Mouse (Mus musculus): ENCODE measurements around the gene Gm20425. TPM values are rescaled to one million over a fixed set of nuclear protein-coding genes. Genes with fewer than 3 reads are reported as not detected.

Gm20425 gene
- polyA plus RNA-seq, 1 experiment = not detected

GRCm38 (mm10) chr9:103207846-103208245, 22.3 kb downstream of the Gm20425 start:
- H3K27me3 ChIP-seq (ENCODE audit: control insufficient read depth) = peaks cover 2% of the 10 kb centered on the region
- no peak overlapping the region for H3K4me3 ChIP-seq (replicated peaks)
- H3K9me3 ChIP-seq (ENCODE audit: control insufficient read depth, low read length) = peaks cover 4% of the 10 kb centered on the region
- H3K4me1 ChIP-seq (ENCODE audit: control insufficient read depth) = peaks cover 22% of the 10 kb centered on the region
- no peak for TF ChIP-seq GATA1 (IDR thresholded peaks at IDR 0.05; ENCODE audit: low read length)
- TF ChIP-seq TAL1 (IDR thresholded peaks at IDR 0.05; ENCODE audit: low read length) = no peak
- H3K36me3 ChIP-seq (ENCODE audit: control insufficient read depth) = no peaks in the 10 kb centered on the region; the same call in 1 of the 2 replicates

GRCm38 (mm10) chr9:103205786-103206185, 24.3 kb downstream of the Gm20425 start:
- H3K36me3 ChIP-seq (ENCODE audit: control insufficient read depth) = no peaks in the 10 kb centered on the region; the same call in 1 of the 2 replicates
- TF ChIP-seq GATA1 (IDR thresholded peaks at IDR 0.05; ENCODE audit: low read length) (no peak), TAL1 (IDR thresholded peaks at IDR 0.05; ENCODE audit: low read length) (no peak)
- peaks cover 4% of the 10 kb centered on the region for H3K9me3 ChIP-seq (ENCODE audit: control insufficient read depth, low read length)
- no peaks in the 10 kb centered on the region for H3K27me3 ChIP-seq (ENCODE audit: control insufficient read depth)
- peaks cover 33% of the 10 kb centered on the region for H3K4me1 ChIP-seq (ENCODE audit: control insufficient read depth)
- no peak overlapping the region for H3K4me3 ChIP-seq (replicated peaks)

GRCm38 (mm10) chr9:103201561-103202260, 28.4 kb downstream of the Gm20425 start, which contains the start of gene Srprb:
TSS of gene Srprb (minus strand) at chr9:103202137.
- Histone ChIP-seq H3K27me3 (ENCODE audit: control insufficient read depth) (no peaks in the 10 kb centered on the region), H3K4me3 (replicated peaks) (peak within 1 kb of the TSS; percentile 74), H3K9me3 (ENCODE audit: control insufficient read depth, low read length) (peaks cover 4% of the 10 kb centered on the region), H3K4me1 (ENCODE audit: control insufficient read depth) (peaks cover 28% of the 10 kb centered on the region), H3K36me3 (ENCODE audit: control insufficient read depth) (peaks cover 29% of the 10 kb centered on the region)
- TF ChIP-seq TAL1 (IDR thresholded peaks at IDR 0.05; ENCODE audit: low read length) = no peak
- TF ChIP-seq GATA1 (IDR thresholded peaks at IDR 0.05; ENCODE audit: low read length) = no peak

GRCm38 (mm10) chr9:103188416-103188815, 41.7 kb downstream of the Gm20425 start:
- TF ChIP-seq GATA1 (IDR thresholded peaks at IDR 0.05; ENCODE audit: low read length) = no peak
- TF ChIP-seq TAL1 (IDR thresholded peaks at IDR 0.05; ENCODE audit: low read length) = no peak
- H3K4me3 ChIP-seq (replicated peaks) = no peak overlapping the region
- H3K36me3 ChIP-seq (ENCODE audit: control insufficient read depth) = peaks cover 55% of the 10 kb centered on the region
- H3K4me1 ChIP-seq (ENCODE audit: control insufficient read depth) = no peaks in the 10 kb centered on the region
- H3K9me3 ChIP-seq (ENCODE audit: control insufficient read depth, low read length) = no peaks in the 10 kb centered on the region
- no peaks in the 10 kb centered on the region for H3K27me3 ChIP-seq (ENCODE audit: control insufficient read depth)

- Histone ChIP-seq H3K9me3 (ENCODE audit: control insufficient read depth, low read length) (no peaks in the 10 kb centered on the region), H3K4me1 (ENCODE audit: control insufficient read depth) (no peaks in the 10 kb centered on the region; the same call in 1 of the 2 replicates), H3K4me3 (replicated peaks) (no peak overlapping the region), H3K27me3 (ENCODE audit: control insufficient read depth) (no peaks in the 10 kb centered on the region), H3K36me3 (ENCODE audit: control insufficient read depth) (peaks cover 41% of the 10 kb centered on the region)
- no peak for TF ChIP-seq GATA1 (IDR thresholded peaks at IDR 0.05; ENCODE audit: low read length)
- TF ChIP-seq TAL1 (IDR thresholded peaks at IDR 0.05; ENCODE audit: low read length) = no peak
These were observed 43.4 kb downstream of the Gm20425 start for GRCm38 (mm10) chr9:103186747-103187146.

- H3K4me1 ChIP-seq (ENCODE audit: control insufficient read depth) = peaks cover 3% of the 10 kb centered on the region
- peaks cover 34% of the 10 kb centered on the region for H3K36me3 ChIP-seq (ENCODE audit: control insufficient read depth)
- no peak overlapping the region for H3K4me3 ChIP-seq (replicated peaks)
- no peaks in the 10 kb centered on the region for H3K27me3 ChIP-seq (ENCODE audit: control insufficient read depth)
- H3K9me3 ChIP-seq (ENCODE audit: control insufficient read depth, low read length) = no peaks in the 10 kb centered on the region
- TF ChIP-seq GATA1 (IDR thresholded peaks at IDR 0.05; ENCODE audit: low read length) (no peak), TAL1 (IDR thresholded peaks at IDR 0.05; ENCODE audit: low read length) (no peak)
These were observed 44.2 kb downstream of the Gm20425 start for GRCm38 (mm10) chr9:103185946-103186345.

DNA sequence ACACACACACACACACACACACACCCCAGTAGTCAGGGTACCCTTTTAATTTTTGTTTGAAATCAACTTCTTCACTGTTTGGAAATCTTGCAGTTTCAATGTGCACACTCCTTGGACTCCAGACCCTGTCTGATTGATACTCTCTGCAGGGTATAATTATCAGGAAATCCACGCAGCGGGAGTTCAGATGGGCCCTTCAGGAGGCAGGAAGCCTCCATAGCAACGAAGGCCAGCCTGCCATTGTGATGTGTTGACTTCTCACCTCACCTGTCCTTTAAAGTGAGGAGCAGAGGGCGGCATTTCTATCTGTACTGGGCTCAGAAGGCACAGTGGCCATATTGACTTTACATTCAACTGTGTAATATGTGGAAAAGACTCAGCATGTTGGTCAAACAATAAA, 45.3 kb downstream of the Gm20425 start:
- TF ChIP-seq TAL1 (IDR thresholded peaks at IDR 0.05; ENCODE audit: low read length) (no peak), GATA1 (IDR thresholded peaks at IDR 0.05; ENCODE audit: low read length) (no peak)
- Histone ChIP-seq H3K4me1 (ENCODE audit: control insufficient read depth) (peaks cover 14% of the 10 kb centered on the region), H3K27me3 (ENCODE audit: control insufficient read depth) (no peaks in the 10 kb centered on the region), H3K36me3 (ENCODE audit: control insufficient read depth) (peaks cover 23% of the 10 kb centered on the region), H3K4me3 (replicated peaks) (no peak overlapping the region), H3K9me3 (ENCODE audit: control insufficient read depth, low read length) (no peaks in the 10 kb centered on the region)

DNA sequence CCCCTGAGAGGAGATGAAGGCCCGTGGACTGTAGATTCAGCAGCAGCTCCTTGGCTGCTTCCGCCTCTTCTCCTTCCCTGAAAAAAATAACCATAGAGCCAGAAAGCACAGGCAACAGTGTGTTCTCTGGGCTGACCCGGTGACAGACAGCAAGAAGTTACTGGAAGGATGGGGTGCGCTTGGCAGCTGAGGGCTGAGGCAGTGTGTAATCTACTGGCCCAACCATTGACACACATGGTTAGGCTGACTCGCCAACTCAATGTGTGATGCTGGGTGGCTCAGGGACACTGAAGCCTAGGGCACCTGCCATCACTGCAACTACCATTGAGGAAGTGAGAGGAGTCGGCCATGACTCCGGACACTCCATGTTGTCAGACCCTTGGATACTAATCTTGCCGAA, 48.2 kb downstream of the Gm20425 start:
- no peaks in the 10 kb centered on the region for H3K36me3 ChIP-seq (ENCODE audit: control insufficient read depth)
- H3K4me3 ChIP-seq (replicated peaks) = no peak overlapping the region
- TF ChIP-seq GATA1 (IDR thresholded peaks at IDR 0.05; ENCODE audit: low read length) (no peak), TAL1 (IDR thresholded peaks at IDR 0.05; ENCODE audit: low read length) (no peak)
- H3K27me3 ChIP-seq (ENCODE audit: control insufficient read depth) = no peaks in the 10 kb centered on the region
- peaks cover 15% of the 10 kb centered on the region for H3K4me1 ChIP-seq (ENCODE audit: control insufficient read depth)
- no peaks in the 10 kb centered on the region for H3K9me3 ChIP-seq (ENCODE audit: control insufficient read depth, low read length)

- Histone ChIP-seq H3K4me3 (replicated peaks) (peak overlapping the region; percentile 60), H3K27me3 (ENCODE audit: control insufficient read depth) (no peaks in the 10 kb centered on the region), H3K4me1 (ENCODE audit: control insufficient read depth) (peaks cover 15% of the 10 kb centered on the region), H3K9me3 (ENCODE audit: control insufficient read depth, low read length) (no peaks in the 10 kb centered on the region), H3K36me3 (ENCODE audit: control insufficient read depth) (no peaks in the 10 kb centered on the region)
- no peak for TF ChIP-seq TAL1 (IDR thresholded peaks at IDR 0.05; ENCODE audit: low read length)
- no peak for TF ChIP-seq GATA1 (IDR thresholded peaks at IDR 0.05; ENCODE audit: low read length)
These were observed 49.1 kb downstream of the Gm20425 start for GRCm38 (mm10) chr9:103180807-103181565.
